Mouse (Mus musculus) midbrain, postnatal 0 days (tissue): Measurements from ENCODE around the gene Fam107a. TPM values are rescaled to one million over a fixed set of nuclear protein-coding genes. Genes with fewer than 3 reads are reported as not detected.

Experiments used
- ATAC-seq: fragments of 200-750 bp; cut with Nextera tagmentation; 2 replicates; pipeline ENCODE4 v1.8.0; 2017; ENCODE audit warnings: moderate number of reproducible peaks, mild to moderate bottlenecking, moderate TSS enrichment, moderate library complexity; ENCODE audit not compliant: low FRiP score
- DNase-seq: peaks from one replicate; pipeline ENCODE4 v3.0.0-alpha.2; 2015; ENCODE audit warnings: low spot score
- H3K27ac ChIP-seq: fragments of 300-500 bp; sonication (generic); 2 replicates; pipeline ENCODE4 v1.5.1; 2014; ENCODE audit warnings: low read depth, mild to moderate bottlenecking, low read length, mixed read lengths
- H3K27me3 ChIP-seq: fragments of 300-500 bp; sonication (generic); 2 replicates; pipeline ENCODE4 v1.6.1; 2014; ENCODE audit warnings: low read length, control low read depth, mixed read lengths; ENCODE audit not compliant: insufficient read depth
- H3K36me3 ChIP-seq: fragments of 300-500 bp; sonication (generic); 2 replicates; pipeline ENCODE4 v1.6.1; 2014; ENCODE audit warnings: low read length, control low read depth, mixed read lengths; ENCODE audit not compliant: insufficient read depth
- H3K4me1 ChIP-seq: fragments of 300-500 bp; sonication (generic); 2 replicates; pipeline ENCODE4 v1.6.1; 2014; ENCODE audit warnings: mild to moderate bottlenecking, control low read depth, antibody characterized with exemption, low read length, mixed read lengths; ENCODE audit not compliant: insufficient read depth
- H3K4me2 ChIP-seq: fragments of 300-500 bp; sonication (generic); 2 replicates; pipeline ENCODE4 v1.6.1; 2014; ENCODE audit warnings: low read depth, mild to moderate bottlenecking, low read length, mixed read lengths; ENCODE audit not compliant: poor library complexity, severe bottlenecking
- H3K4me3 ChIP-seq: fragments of 300-500 bp; sonication (generic); 2 replicates; pipeline ENCODE4 v1.5.1; 2014; ENCODE audit warnings: low read depth, mild to moderate bottlenecking, low read length, moderate library complexity
- H3K9ac ChIP-seq: fragments of 300-500 bp; sonication (generic); replicated peaks from 2 replicates; pipeline ENCODE4 v1.6.1; 2014; ENCODE audit warnings: mild to moderate bottlenecking, low read length, moderate library complexity, mixed read lengths; ENCODE audit not compliant: poor library complexity, severe bottlenecking
- H3K9me3 ChIP-seq: fragments of 300-500 bp; sonication (generic); 2 replicates; pipeline ENCODE4 v1.6.1; 2016; ENCODE audit warnings: low read length, control low read depth
- CTCF ChIP-seq: IDR thresholded peaks from 2 replicates; pipeline ENCODE4 v1.5.1; 2016; ENCODE audit warnings: antibody characterized with exemption, mild to moderate bottlenecking
- WGBS: fragments of 180-500 bp; shearing (Covaris S2); extraction: QIAGEN DNeasy Blood & Tissue Kit; methylation state at CpG from one replicate; pipeline ENCODE4 v1.1.7; 2014; 5-methylcytosine and 5-hydroxymethylcytosine counted together
- polyA plus RNA-seq: library from polyadenylated mRNA; unstranded; fragments of >200 nt; fragmentation: Nextera tagmentation; extraction: Ambion mirVana; gene quantifications from 2 replicates; pipeline ENCODE4 v1.2.1, GENCODE M21; 2015
- total RNA-seq: library from RNA; depleted of rRNA; stranded (reverse); fragments of >200 nt; gene quantifications from 2 replicates; pipeline ENCODE4 v1.2.3, GENCODE M21; 2014

Fam107a gene
- total and polyA plus RNA-seq, 2 experiments from 2014 or later = 1.4 to 14.6 TPM

GRCm38 (mm10) chr14:8346255-8346997 is 28.6 kb upstream of the Fam107a start:
- H3K27ac ChIP-seq = no peak overlapping the region
- peak; percentile 75 for DNase-seq
- H3K9me3 ChIP-seq = no peaks in the 10 kb centered on the region
- no peak overlapping the region for H3K4me2 ChIP-seq
- peak; percentile 99 for TF ChIP-seq CTCF
- no peaks in the 10 kb centered on the region for H3K27me3 ChIP-seq
- no peaks in the 10 kb centered on the region for H3K4me1 ChIP-seq
- no peak overlapping the region for H3K4me3 ChIP-seq
- peak; percentile 49 for ATAC-seq
- 24% methylated on average over 7 of the region's 7 CpGs for WGBS
- no peak overlapping the region for H3K9ac ChIP-seq
- H3K36me3 ChIP-seq = no peaks in the 10 kb centered on the region

GRCm38 (mm10) chr14:8345566-8345965 is 27.7 kb upstream of the Fam107a start:
- Histone ChIP-seq H3K27me3 (no peaks in the 10 kb centered on the region), H3K36me3 (no peaks in the 10 kb centered on the region), H3K4me3 (no peak overlapping the region), H3K9me3 (no peaks in the 10 kb centered on the region), H3K9ac (no peak overlapping the region), H3K4me2 (no peak overlapping the region), H3K4me1 (no peaks in the 10 kb centered on the region), H3K27ac (no peak overlapping the region)
- no peak for TF ChIP-seq CTCF
- DNase-seq (no peak), ATAC-seq (no peak)
- WGBS = 74% methylated on average over 4 of the region's 4 CpGs

GRCm38 (mm10) chr14:8342509-8343106 is 24.8 kb upstream of the Fam107a start:
- no peaks in the 10 kb centered on the region for H3K36me3 ChIP-seq
- H3K4me1 ChIP-seq = no peaks in the 10 kb centered on the region
- no peaks in the 10 kb centered on the region for H3K9me3 ChIP-seq
- H3K4me3 ChIP-seq = no peak overlapping the region
- H3K9ac ChIP-seq = no peak overlapping the region
- peak; percentile 45 for ATAC-seq
- no peaks in the 10 kb centered on the region for H3K27me3 ChIP-seq
- 63% methylated on average over 5 of the region's 5 CpGs for WGBS
- TF ChIP-seq CTCF = peak; percentile 14; the same call in 1 of the 2 replicates
- peak; percentile 57 for DNase-seq
- H3K27ac ChIP-seq = no peak overlapping the region
- no peak overlapping the region for H3K4me2 ChIP-seq

- ATAC-seq = no peak
- TF ChIP-seq CTCF = no peak
- no peaks in the 10 kb centered on the region for H3K4me1 ChIP-seq
- H3K4me3 ChIP-seq = no peak overlapping the region
- no peak for DNase-seq
- no peaks in the 10 kb centered on the region for H3K36me3 ChIP-seq
- no peaks in the 10 kb centered on the region for H3K27me3 ChIP-seq
- H3K9ac ChIP-seq = no peak overlapping the region
- 73% methylated on average over 4 of the region's 4 CpGs for WGBS
- H3K27ac ChIP-seq = no peak overlapping the region
- H3K9me3 ChIP-seq = no peaks in the 10 kb centered on the region
- H3K4me2 ChIP-seq = no peak overlapping the region
These were observed 22.4 kb upstream of the Fam107a start for GRCm38 (mm10) chr14:8340226-8340625.

GRCm38 (mm10) chr14:8335947-8336346 is 18.1 kb upstream of the Fam107a start:
- no peak for TF ChIP-seq CTCF
- no peaks in the 10 kb centered on the region for H3K27me3 ChIP-seq
- no peaks in the 10 kb centered on the region for H3K9me3 ChIP-seq
- DNase-seq = no peak
- no peaks in the 10 kb centered on the region for H3K36me3 ChIP-seq
- no peak overlapping the region for H3K4me3 ChIP-seq
- ATAC-seq = no peak
- H3K9ac ChIP-seq = no peak overlapping the region
- WGBS = 71% methylated on average over 10 of the region's 10 CpGs
- H3K4me2 ChIP-seq = no peak overlapping the region
- no peak overlapping the region for H3K27ac ChIP-seq
- no peaks in the 10 kb centered on the region for H3K4me1 ChIP-seq

GRCm38 (mm10) chr14:8334511-8334910 is 16.7 kb upstream of the Fam107a start:
- ATAC-seq = no peak
- Histone ChIP-seq H3K9ac (no peak overlapping the region), H3K4me3 (no peak overlapping the region), H3K9me3 (no peaks in the 10 kb centered on the region), H3K27me3 (no peaks in the 10 kb centered on the region), H3K4me1 (peaks cover 4% of the 10 kb centered on the region; the same call in 1 of the 2 replicates), H3K4me2 (no peak overlapping the region), H3K27ac (no peak overlapping the region), H3K36me3 (no peaks in the 10 kb centered on the region)
- WGBS = 69% methylated on average over 3 of the region's 3 CpGs
- DNase-seq = no peak
- TF ChIP-seq CTCF = no peak
